Mouse (Mus musculus) neutrophil, adult 83 days (primary cell): Measurements from ENCODE around the gene Mfsd6. TPM values are rescaled to one million over a fixed set of nuclear protein-coding genes. Genes with fewer than 3 reads are reported as not detected.

Experiments
- total RNA-seq, 2 experiments: library from RNA; stranded (reverse); gene quantifications; one replicate each; pipeline ENCODE4 v1.2.4; 2023

Mfsd6 gene
- total RNA-seq: 10 to 100 TPM; 40.4 to 48.5 TPM

DNA sequence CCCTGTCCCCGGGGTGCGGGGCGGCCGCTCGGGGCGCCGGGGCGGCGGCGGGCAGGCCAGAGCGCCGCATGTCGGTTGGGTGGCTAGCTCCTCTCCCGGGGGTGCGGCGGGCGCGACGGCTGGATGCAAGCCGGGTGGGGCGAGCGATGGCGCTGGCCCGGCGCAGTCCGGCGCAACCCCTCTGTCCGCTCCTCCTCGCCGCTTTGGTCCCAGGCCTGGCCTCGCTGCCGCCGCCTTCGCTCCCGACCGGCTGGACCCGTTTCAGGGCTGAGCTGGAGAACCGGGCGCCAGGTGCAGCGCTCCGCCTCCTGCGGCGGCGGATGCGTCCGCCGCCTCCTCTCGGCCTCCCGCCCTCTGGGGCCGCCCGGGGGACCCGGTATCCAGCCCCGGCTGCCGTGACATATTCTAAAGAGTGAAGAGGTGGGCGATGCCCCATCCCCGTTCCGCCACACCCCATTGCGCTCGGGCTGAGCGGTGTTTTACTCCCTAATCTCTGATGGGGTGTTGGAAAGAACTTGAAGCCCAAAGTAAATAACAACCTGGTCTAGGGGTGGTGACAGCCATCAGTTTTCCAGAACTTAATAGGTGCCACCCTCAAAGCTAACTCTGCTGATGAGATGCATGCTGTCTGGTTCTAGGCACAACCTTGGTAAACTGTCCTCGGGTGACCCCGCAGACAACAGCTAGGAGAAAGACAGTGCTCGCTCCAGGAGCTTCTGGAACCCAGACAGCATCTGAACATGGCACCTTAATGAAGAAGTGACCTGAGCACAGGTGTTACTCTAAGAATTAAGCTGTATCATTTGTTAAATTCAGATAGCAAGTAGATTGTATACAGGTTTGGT, at the start of gene Mfsd6:
Gene Mfsd6 (minus strand): TSS at position 407 of the 845 bp plus-strand sequence.

DNA sequence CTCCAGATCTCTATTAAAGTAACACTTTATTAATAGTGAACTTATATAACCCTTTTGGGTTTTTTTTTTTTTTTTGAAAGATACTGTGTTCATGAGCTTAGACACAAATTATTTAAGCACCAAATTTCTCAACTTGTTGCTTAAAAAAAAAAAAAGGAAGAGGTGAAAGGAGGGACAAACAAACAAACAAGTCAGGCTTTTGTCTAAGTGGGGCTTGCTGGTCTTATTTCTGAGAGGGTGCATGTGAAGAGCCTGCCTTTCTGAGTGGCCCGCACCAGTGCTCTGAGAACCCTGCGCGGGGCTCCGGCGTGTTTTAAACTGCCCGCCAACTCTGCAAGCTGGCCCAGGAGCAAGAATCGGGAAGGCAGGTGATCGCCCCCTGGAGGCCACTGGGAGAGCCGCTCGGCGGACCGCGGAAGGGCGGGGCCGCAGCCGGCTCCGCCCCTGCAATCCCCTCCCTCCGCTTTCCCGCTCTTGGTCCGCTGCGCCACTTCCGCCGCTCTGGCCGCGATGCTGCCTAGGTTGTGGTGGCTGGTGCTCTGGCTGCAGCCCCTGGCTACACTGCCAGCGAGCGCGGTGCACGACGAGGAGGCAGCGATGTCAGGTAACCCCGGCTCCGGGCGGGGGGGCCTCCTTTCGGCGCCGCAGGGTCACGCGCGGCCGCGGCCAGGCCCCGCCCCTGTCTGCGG, 96.9 kb downstream of the Mfsd6 start, which contains the start of gene Nemp2:
Gene Nemp2 (plus strand): TSS at position 456 of the 689 bp plus-strand sequence.

Other genes starting within 250 kb of the Mfsd6 start
- gene Nab1, start 226.8 kb downstream of the Mfsd6 start, total RNA-seq: 10 to 100 TPM; 31.5 to 34.1 TPM
- gene Nemp2, start 96.8 kb downstream of the Mfsd6 start, total RNA-seq: 1 to 10 TPM; 8.7 to 8.9 TPM
- 10 to 100 TPM; 42.8 to 46.6 TPM for gene Inpp1, start 90.2 kb upstream of the Mfsd6 start, total RNA-seq
- 10 to 100 TPM; 14.9 to 19.7 TPM for gene Hibch, start 117.5 kb upstream of the Mfsd6 start, total RNA-seq